Mouse (Mus musculus): ENCODE measurements around the gene Hes2. TPM values are rescaled to one million over a fixed set of nuclear protein-coding genes. Genes with fewer than 3 reads are reported as not detected.

Gene Hes2
- total RNA-seq, 2 experiments from 2014 or later, result not detected

- intact Hi-C loops (cut with DNase I), result loop anchor here (2.0 kb wide), 1 partner anchor 22 kb away; no protein-coding TSS in a partner anchor
- DNase-seq, result peak in 1 of 2 experiments; percentile 31
Observed at GRCm38 (mm10) chr4:152184353-152185035, 25.8 kb downstream of the Hes2 start.

GRCm38 (mm10) chr4:152185137-152185509, 26.5 kb downstream of the Hes2 start:
- intact Hi-C loops (cut with DNase I), result loop anchor here (2.0 kb wide), 1 partner anchor 22 kb away; no protein-coding TSS in a partner anchor
- peak in 1 of 2 experiments; percentile 37 for DNase-seq

GRCm38 (mm10) chr4:152185510-152186204, 27.0 kb downstream of the Hes2 start:
- intact Hi-C loops (cut with DNase I), result loop anchor here (2.0 kb wide), 1 partner anchor 21 kb away; no protein-coding TSS in a partner anchor
- DNase-seq, result peak; percentile 54 to 70

GRCm38 (mm10) chr4:152186205-152187082, 27.8 kb downstream of the Hes2 start:
- peak in 1 of 2 experiments; percentile 27 for DNase-seq
- intact Hi-C loops (cut with DNase I), result no loop called here

- intact Hi-C loops (cut with DNase I), result no loop called here
- DNase-seq, result no peak
Observed at GRCm38 (mm10) chr4:152187142-152187541, 28.5 kb downstream of the Hes2 start.

DNA sequence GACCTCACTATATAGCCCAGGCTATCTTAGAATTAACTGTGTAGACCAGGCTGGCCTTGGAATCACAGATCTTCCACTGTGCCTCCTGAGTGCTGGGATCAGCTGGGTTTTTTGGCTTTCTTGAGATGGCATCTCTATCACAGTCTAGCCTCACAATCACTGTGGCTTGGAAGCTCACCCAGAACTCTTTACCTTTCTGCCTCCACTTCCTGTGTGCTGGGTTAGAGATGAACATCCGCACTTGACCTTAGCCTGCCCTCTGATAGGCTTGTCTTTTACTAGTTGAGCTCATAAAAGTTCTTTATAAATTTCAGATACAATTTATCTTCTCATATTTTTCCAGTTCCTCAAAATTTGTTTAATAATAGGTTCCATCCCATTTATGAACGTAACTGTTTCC, 30.0 kb downstream of the Hes2 start:
- DNase-seq, result no peak
- intact Hi-C loops (cut with DNase I), result no loop called here

DNA sequence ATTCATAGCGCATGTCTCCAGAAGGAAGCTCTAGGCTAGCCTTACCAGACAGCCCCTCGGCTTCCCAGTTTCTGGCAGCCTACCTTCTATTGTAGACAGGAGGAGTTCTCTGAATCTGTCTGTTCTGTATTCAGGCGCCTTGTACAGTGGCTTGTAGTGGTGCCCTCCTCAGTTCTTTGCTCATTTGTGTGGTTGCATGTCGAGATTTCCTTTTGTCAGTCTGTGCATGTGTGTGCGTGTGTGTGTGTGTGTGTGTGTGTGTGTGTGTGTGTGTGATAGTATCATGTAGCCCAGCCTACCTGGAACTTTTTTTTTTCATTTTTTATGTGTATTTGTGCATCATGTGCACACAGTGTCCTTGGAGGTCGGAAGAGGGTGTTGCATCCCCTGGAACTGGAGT, 30.4 kb downstream of the Hes2 start:
- intact Hi-C loops (cut with DNase I), result no loop called here
- DNase-seq, result no peak

- intact Hi-C loops (cut with DNase I), result no loop called here
- no peak for DNase-seq
Observed at GRCm38 (mm10) chr4:152189691-152190090, 31.0 kb downstream of the Hes2 start.

GRCm38 (mm10) chr4:152190096-152190653, 31.5 kb downstream of the Hes2 start:
- DNase-seq, result no peak
- intact Hi-C loops (cut with DNase I), result no loop called here

GRCm38 (mm10) chr4:152190701-152191100, 32.0 kb downstream of the Hes2 start:
- intact Hi-C loops (cut with DNase I), result no loop called here
- no peak for DNase-seq

- no peak for DNase-seq
- intact Hi-C loops (cut with DNase I), result no loop called here
Observed at GRCm38 (mm10) chr4:152192569-152192968, 33.9 kb downstream of the Hes2 start.

GRCm38 (mm10) chr4:152194476-152195175, 36.0 kb downstream of the Hes2 start:
- no peak for DNase-seq
- intact Hi-C loops (cut with DNase I), result no loop called here

- no peak for DNase-seq
- intact Hi-C loops (cut with DNase I), result no loop called here
Observed at GRCm38 (mm10) chr4:152196276-152196675, 37.6 kb downstream of the Hes2 start.

- intact Hi-C loops (cut with DNase I), result no loop called here
- DNase-seq, result no peak
Observed at GRCm38 (mm10) chr4:152197545-152197944, 38.9 kb downstream of the Hes2 start.

DNA sequence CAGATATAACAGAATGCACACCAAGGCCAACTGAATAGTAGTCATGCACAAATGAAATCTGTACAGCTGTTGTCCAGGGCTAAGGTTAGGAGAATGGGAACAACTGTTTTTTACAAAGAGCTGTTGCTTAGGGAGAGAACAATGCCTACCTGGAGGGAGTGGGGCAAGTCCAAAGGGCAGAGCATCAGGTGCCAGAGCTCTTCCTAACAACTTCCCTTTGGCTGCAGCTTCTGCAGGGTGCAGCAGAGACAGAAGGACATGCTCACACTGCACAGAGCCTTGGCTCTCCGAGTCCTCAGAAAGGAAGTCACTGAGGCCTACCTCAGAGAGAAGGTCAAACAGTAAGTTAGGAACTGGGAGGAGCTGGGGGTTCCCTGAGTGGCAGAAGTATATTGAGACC, 41.0 kb downstream of the Hes2 start:
- no peak for DNase-seq
- intact Hi-C loops (cut with DNase I), result no loop called here

- intact Hi-C loops (cut with DNase I), result no loop called here
- DNase-seq, result no peak
Observed at GRCm38 (mm10) chr4:152201492-152201891, 42.8 kb downstream of the Hes2 start.

- intact Hi-C loops (cut with DNase I), result no loop called here
- DNase-seq, result no peak
Observed at GRCm38 (mm10) chr4:152202418-152202817, 43.8 kb downstream of the Hes2 start.

DNA sequence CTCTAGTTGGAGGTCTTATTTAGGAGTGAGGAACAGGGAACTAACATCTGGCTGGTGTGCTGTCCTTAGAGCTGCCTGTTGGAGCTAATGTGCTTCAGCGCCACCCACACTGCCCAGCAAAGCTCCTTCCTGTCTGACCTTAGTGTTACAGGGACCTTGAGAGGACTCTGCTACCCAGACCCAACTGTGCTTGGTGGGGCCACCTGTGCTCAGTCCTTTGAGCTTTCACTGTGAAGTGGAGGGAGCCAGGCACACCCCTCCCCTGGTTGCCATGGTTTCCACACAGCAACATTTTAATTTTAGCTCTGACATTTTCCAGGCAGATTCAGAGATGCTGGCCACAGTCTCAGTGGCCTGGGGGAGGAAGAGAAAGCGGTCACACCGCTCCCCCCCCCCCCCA, 44.2 kb downstream of the Hes2 start:
- DNase-seq, result no peak
- intact Hi-C loops (cut with DNase I), result no loop called here

DNA sequence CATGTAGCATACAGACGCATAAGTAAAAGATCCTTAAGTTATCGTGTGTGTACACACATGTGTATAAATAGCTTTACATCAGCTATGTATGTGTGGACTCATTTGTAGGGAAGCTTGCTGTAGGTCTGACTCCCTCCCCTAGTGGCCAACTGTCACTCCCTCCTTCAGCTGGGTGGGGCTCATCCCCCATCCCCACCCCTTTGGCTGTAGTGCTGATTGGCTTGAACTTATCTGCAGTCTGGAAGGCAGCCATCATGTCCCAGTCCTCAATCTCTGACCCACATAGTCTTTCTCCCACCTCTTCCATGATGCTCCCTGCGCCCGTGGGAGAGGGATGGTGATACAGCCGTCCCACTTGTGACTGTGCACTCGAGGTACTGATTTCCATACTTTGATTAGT, 46.0 kb downstream of the Hes2 start:
- peak; percentile 57 to 78 for DNase-seq
- intact Hi-C loops (cut with DNase I), result no loop called here

DNA sequence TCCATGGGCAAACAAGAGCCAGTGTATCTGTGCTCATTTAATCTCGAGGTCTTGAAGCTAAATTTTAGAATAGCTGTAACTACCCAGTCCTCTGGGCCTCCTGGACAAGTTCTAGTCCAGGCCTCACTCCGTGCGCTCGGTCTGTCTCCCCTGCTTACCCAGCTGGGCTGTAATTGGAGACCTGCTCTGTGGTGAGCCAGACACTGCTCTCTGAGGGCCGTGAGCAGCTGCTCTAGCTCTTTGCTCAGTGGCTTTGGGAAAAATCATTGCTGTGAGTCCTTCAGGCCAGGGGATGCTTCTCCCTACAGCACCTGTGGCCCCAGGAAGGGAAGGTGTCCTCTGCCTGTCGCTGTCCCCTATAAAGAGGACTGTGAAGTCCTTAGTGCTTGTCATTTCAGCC, 47.5 kb downstream of the Hes2 start:
- DNase-seq, result peak in 1 of 2 experiments; percentile 28
- intact Hi-C loops (cut with DNase I), result loop anchor here (2.0 kb wide), 1 partner anchor 21 kb away; no protein-coding TSS in a partner anchor

Measured in heart, postnatal 14 days (tissue).